Mouse (Mus musculus) olfactory bulb, adult 2 months (tissue): ENCODE measurements around the gene Mecp2.

Experiments used
- CTCF ChIP-seq: fragments of 200-500 bp; IDR thresholded peaks from 2 replicates; pipeline ENCODE4 v1.5.1; 2012; ENCODE audit warnings: low read depth, mild to moderate bottlenecking, low read length, moderate library complexity; ENCODE audit not compliant: insufficient read depth
- POLR2A ChIP-seq: fragments of 200-500 bp; IDR thresholded peaks from 2 replicates; pipeline ENCODE4 v1.6.1; 2012; ENCODE audit warnings: mild to moderate bottlenecking, low read depth, low read length, moderate library complexity; ENCODE audit not compliant: insufficient read depth

DNA sequence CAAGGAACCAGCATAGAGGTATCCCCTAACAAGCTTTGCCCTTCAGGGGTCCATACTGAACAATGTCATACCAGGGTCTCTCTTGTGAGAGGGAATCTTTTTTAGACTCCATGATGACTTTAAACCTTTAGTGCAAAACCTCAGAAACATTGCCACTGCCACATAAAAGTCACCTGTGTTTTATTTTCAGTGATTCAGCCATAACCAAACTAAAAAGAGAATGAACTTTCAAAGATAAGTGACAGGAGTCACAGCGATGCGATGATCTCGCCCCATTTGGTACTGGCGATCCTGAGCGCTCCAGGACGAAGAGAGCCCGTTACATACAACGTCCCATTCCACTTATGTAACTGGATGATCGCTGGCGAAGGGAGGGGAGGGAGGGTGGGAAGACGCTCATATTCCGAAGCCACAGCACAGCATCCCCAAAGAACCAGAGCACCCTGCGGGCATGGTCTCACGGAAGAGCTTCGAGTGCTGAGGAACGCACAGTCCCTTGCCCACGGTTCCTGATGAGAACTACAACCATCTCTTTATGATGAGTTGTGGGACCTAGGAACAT, 50.8 kb downstream of the Mecp2 start:
- TF ChIP-seq CTCF: no peak
- TF ChIP-seq POLR2A: no peak
